Mouse (Mus musculus) stomach, postnatal 0 days (tissue): Measurements from ENCODE around the gene Cbx7. TPM values are rescaled to one million over a fixed set of nuclear protein-coding genes. Genes with fewer than 3 reads are reported as not detected.

Experiments
- ATAC-seq: fragments of 200-750 bp; cut with Nextera tagmentation; 2 replicates; pipeline ENCODE4 v1.8.0; 2017; ENCODE audit not compliant: low FRiP score, low TSS enrichment
- DNase-seq: peaks from one replicate; pipeline ENCODE4 v3.0.0-alpha.2; 2016; ENCODE audit warnings: low spot score
- H3K27ac ChIP-seq: fragments of 300-500 bp; sonication (generic); replicated peaks from 2 replicates; pipeline ENCODE4 v1.5.1; 2014; ENCODE audit warnings: mild to moderate bottlenecking, control low read depth
- H3K27me3 ChIP-seq: fragments of 300-500 bp; sonication (generic); 2 replicates; pipeline ENCODE4 v1.6.1; 2014; ENCODE audit warnings: low read length; ENCODE audit not compliant: control insufficient read depth, insufficient read depth
- H3K36me3 ChIP-seq: fragments of 300-500 bp; sonication (generic); 2 replicates; pipeline ENCODE4 v1.6.1; 2014; ENCODE audit warnings: low read length, mixed read lengths; ENCODE audit not compliant: control insufficient read depth, insufficient read depth
- H3K4me1 ChIP-seq: fragments of 300-500 bp; sonication (generic); replicated peaks from 2 replicates; pipeline ENCODE4 v1.6.1; 2014; ENCODE audit warnings: antibody characterized with exemption; ENCODE audit not compliant: control insufficient read depth, insufficient read depth
- H3K4me2 ChIP-seq: fragments of 300-500 bp; sonication (generic); replicated peaks from 2 replicates; pipeline ENCODE4 v1.6.1; 2014; ENCODE audit warnings: low read depth, mild to moderate bottlenecking, control low read depth, moderate library complexity
- H3K4me3 ChIP-seq: fragments of 300-500 bp; sonication (generic); 2 replicates; pipeline ENCODE4 v1.5.1; 2014; ENCODE audit warnings: low read depth, low read length, control low read depth
- H3K9ac ChIP-seq: fragments of 300-500 bp; sonication (generic); 2 replicates; pipeline ENCODE4 v1.6.1; 2014; ENCODE audit warnings: mild to moderate bottlenecking, low read length, control low read depth, mixed read lengths
- H3K9me3 ChIP-seq: fragments of 300-500 bp; sonication (generic); 2 replicates; pipeline ENCODE4 v1.6.1; 2016; ENCODE audit warnings: low read length; ENCODE audit not compliant: control insufficient read depth
- CTCF ChIP-seq: IDR thresholded peaks from 2 replicates; pipeline ENCODE4 v1.5.1; 2016; ENCODE audit warnings: antibody characterized with exemption, low read depth, mild to moderate bottlenecking, moderate library complexity
- EP300 ChIP-seq: optimal IDR thresholded peaks from 2 replicates; pipeline ENCODE3; 2016; ENCODE audit warnings: antibody characterized with exemption
- WGBS: fragments of 180-500 bp; shearing (Covaris S2); extraction: QIAGEN DNeasy Blood & Tissue Kit; methylation state at CpG from one replicate; pipeline ENCODE4 v1.1.7; 2014; 5-methylcytosine and 5-hydroxymethylcytosine counted together
- polyA plus RNA-seq: library from polyadenylated mRNA; unstranded; fragments of >200 nt; fragmentation: Nextera tagmentation; extraction: Ambion mirVana; gene quantifications from 2 replicates; pipeline ENCODE4 v1.2.1, GENCODE M21; 2015

Gene Cbx7
- polyA plus RNA-seq, 1 experiment from 2014 or later = 4.8 TPM

DNA sequence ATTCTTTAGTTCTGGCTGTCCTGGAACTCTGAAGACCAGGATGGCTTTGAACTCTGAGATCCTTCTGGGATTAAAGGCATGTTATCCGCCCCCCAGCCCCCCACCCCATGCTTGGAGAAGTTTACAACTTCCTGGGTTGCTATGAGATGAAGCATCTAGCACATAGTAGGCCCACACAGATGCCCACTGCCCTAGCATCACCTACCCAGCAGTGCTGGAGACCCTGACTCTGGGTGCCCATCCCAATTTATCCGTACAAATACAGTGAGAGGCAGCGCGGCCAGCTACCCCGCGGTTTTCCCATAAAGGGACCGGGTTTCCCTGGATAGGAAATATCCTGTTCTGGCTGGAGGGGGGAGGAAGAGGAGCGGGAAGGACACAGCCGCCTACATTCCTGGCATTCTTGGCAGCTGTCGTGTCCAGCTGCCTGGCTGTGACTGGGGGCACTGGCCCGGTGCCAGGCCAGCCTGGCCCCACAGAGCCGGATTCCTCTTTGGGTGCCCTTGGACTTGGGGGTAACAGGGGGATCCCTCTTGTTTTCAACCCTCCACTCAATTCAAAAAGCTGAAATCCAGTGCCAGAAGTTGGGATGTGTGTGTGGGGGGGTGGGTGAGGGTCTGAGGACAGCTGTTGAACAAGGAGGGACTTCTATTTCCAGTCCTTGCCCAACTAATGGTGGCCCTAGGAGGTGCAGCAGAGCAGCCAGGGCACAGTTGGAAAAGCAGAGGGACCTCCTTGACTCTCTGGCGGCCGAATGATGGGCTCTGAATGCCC lies 19.0 kb downstream of the Cbx7 start:
- TF ChIP-seq CTCF (no peak), EP300 (no peak)
- no peak overlapping the region for H3K4me3 ChIP-seq
- ATAC-seq = no peak; the same call in 1 of the 2 replicates
- no peak overlapping the region for H3K9ac ChIP-seq
- 44% methylated on average over 14 of the region's 14 CpGs for WGBS
- no peaks in the 10 kb centered on the region for H3K36me3 ChIP-seq
- peak overlapping the region; percentile 45 for H3K27ac ChIP-seq
- H3K27me3 ChIP-seq = no peaks in the 10 kb centered on the region
- DNase-seq = no peak
- peaks cover 3% of the 10 kb centered on the region; the same call in 1 of the 2 replicates for H3K4me1 ChIP-seq
- H3K4me2 ChIP-seq = no peak overlapping the region
- no peaks in the 10 kb centered on the region for H3K9me3 ChIP-seq

DNA sequence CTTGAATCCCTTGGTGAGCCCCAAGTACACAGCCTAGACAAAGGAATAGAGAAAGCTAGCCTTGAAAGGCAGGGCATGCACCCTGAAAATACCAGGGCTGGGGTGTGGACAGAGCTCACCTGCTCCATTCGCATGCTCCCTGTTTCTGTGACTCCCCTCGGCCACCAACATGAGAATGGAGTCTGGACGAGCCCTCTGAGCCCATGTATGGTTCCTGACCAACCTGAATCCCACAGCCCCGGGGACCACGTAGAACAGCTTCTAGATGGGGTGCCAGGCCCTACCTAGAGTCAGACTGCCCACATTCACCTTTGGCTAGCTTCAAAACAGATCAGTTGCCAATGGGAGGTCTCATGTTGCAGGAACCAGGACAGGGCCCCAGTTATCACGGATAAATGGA lies 19.7 kb downstream of the Cbx7 start:
- ATAC-seq (no peak), DNase-seq (no peak)
- H3K27ac ChIP-seq = peak overlapping the region; percentile 49
- H3K27me3 ChIP-seq = no peaks in the 10 kb centered on the region
- no peak overlapping the region for H3K9ac ChIP-seq
- H3K4me2 ChIP-seq = no peak overlapping the region
- TF ChIP-seq CTCF (no peak), EP300 (no peak)
- no peaks in the 10 kb centered on the region for H3K36me3 ChIP-seq
- no peaks in the 10 kb centered on the region for H3K9me3 ChIP-seq
- H3K4me3 ChIP-seq = no peak overlapping the region
- peaks cover 3% of the 10 kb centered on the region; the same call in 1 of the 2 replicates for H3K4me1 ChIP-seq
- WGBS = 75% methylated on average over 6 of the region's 6 CpGs

DNA sequence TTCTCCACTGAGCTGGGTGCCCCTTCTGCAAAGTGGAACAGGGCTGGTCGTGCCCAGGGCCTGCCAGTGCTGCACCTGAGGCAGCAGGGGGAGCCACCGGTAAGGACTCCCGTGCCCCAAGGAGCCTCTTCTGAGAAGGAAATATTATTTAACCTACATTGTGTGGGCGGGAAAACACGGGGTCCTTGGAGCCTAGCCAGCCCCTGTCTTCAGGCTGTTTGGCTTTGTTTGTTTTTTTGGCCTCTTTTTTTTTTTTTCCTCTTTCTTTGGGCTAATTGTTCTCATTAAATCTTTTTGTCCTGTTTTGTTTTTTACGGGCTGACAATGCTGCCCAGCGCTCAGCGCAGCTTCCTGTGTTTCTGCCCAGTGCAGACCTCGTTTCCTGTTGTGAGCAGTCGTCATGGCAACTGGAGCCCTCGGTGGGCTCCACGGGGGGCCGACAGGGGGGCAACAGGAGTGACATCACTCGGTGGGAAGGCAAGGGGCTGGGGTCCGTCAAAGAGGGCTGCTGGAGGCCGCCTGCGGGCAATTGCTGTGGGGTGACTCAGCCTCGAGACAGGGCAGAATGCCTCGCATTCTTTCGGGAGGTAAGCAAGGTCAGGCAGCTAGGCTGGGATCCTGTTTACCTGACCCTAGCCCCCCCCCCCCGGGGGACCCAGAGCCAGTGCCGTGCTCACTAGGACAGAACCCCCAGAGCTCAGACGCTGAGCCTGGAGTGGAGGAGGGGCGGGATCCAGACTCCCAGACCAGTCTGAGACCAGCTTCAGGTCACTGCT lies 20.5 kb downstream of the Cbx7 start:
- peak; percentile 79 for DNase-seq
- ATAC-seq = peak; percentile 49; the same call in 1 of the 2 replicates
- Histone ChIP-seq H3K9me3 (no peaks in the 10 kb centered on the region), H3K27me3 (no peaks in the 10 kb centered on the region), H3K4me3 (peak overlapping the region; percentile 18; the same call in 1 of the 2 replicates), H3K36me3 (no peaks in the 10 kb centered on the region), H3K9ac (peak overlapping the region; percentile 47; the same call in 1 of the 2 replicates), H3K4me1 (peaks cover 3% of the 10 kb centered on the region; the same call in 1 of the 2 replicates), H3K4me2 (peak overlapping the region; percentile 53), H3K27ac (peak overlapping the region; percentile 49)
- WGBS = 2% methylated on average over 23 of the region's 24 CpGs
- TF ChIP-seq CTCF (peak; percentile 83), EP300 (no peak)

DNA sequence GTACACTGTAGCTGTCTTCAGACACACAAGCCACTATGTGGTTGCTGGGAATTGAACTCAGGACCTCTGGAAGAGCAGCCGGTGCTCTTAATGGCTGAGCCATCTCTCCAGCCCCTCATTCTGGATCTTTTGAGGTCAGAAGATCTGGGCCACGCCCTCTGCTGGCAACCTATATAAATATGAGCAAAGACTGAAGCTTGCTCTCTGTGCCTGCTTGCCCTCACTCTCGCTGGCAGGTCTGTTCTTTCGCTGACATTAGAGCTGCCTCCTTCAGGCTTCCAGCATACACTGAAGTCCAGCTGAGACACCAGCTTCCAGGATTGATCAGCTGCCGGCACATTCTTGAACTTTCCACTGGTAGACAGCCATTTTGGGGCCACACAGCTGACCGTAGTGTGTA lies 23.2 kb downstream of the Cbx7 start:
- ATAC-seq = no peak
- 51% methylated on average over 6 of the region's 6 CpGs for WGBS
- H3K4me3 ChIP-seq = no peak overlapping the region

DNA sequence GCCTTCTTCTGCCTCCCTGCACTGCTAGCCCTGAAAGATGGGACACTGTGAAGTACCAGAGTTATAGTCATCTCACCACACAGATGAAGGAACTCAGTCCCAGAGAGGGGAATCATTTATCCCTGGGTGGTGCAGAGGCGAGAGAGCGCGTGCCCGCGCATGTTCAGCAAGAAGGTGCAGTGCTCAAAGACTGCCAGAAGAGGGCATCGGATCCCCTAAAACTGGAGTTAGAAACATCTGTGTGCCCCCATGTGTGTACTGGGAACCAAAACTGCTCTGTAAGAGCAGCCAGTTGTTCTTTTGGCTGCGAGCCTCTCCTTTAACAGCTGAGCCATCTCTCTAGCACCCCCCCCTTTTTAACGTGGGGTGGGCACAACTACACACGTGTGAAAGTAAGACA lies 24.1 kb downstream of the Cbx7 start:
- H3K27ac ChIP-seq = no peak overlapping the region
- DNase-seq (no peak), ATAC-seq (no peak)
- H3K4me3 ChIP-seq = no peak overlapping the region
- no peaks in the 10 kb centered on the region for H3K27me3 ChIP-seq
- H3K9me3 ChIP-seq = no peaks in the 10 kb centered on the region
- peaks cover 3% of the 10 kb centered on the region; the same call in 1 of the 2 replicates for H3K4me1 ChIP-seq
- TF ChIP-seq EP300 (no peak), CTCF (peak; percentile 65)
- H3K36me3 ChIP-seq = no peaks in the 10 kb centered on the region
- H3K4me2 ChIP-seq = no peak overlapping the region
- 64% methylated on average over 9 of the region's 9 CpGs for WGBS
- H3K9ac ChIP-seq = no peak overlapping the region

More for the DNA sequence above, 23.2 kb downstream of the Cbx7 start:
- TF ChIP-seq CTCF (peak; percentile 34), EP300 (no peak)
- DNase-seq = no peak
- H3K9me3 ChIP-seq = no peaks in the 10 kb centered on the region
- H3K27ac ChIP-seq = no peak overlapping the region
- H3K4me2 ChIP-seq = no peak overlapping the region
- H3K27me3 ChIP-seq = no peaks in the 10 kb centered on the region
- no peak overlapping the region for H3K9ac ChIP-seq
- peaks cover 3% of the 10 kb centered on the region; the same call in 1 of the 2 replicates for H3K4me1 ChIP-seq
- no peaks in the 10 kb centered on the region for H3K36me3 ChIP-seq
